Mouse (Mus musculus): ENCODE data around the gene Agl.

The Agl gene

GRCm38 (mm10) chr3:116694955-116695665 lies 112.9 kb downstream of the Agl start:
- no peak for DNase-seq (ENCODE audit: low spot score)

- DNase-seq (ENCODE audit: low spot score) = no peak
These were observed 113.7 kb downstream of the Agl start for GRCm38 (mm10) chr3:116694312-116694711.

Data from embryo, embryonic 10 days (tissue).